Mouse (Mus musculus): ENCODE measurements around the gene Luc7l2. TPM values are rescaled to one million over a fixed set of nuclear protein-coding genes. Genes with fewer than 3 reads are reported as not detected.

Gene Luc7l2
- polyA plus RNA-seq, 1 experiment from 2014 or later, result 35.8 TPM

GRCm38 (mm10) chr6:38551989-38552635 is 978 bp downstream of the Luc7l2 start:
- peak overlapping the region; percentile 54 for H3K4me3 ChIP-seq (ENCODE audit: low read depth, low read length)
- peaks cover 19% of the 10 kb centered on the region for H3K4me1 ChIP-seq (ENCODE audit: control insufficient read depth, insufficient read depth, low read length)
- no peaks in the 10 kb centered on the region for H3K36me3 ChIP-seq (ENCODE audit: control insufficient read depth, insufficient read depth, low read length)
- peak overlapping the region; percentile 99 for H3K27ac ChIP-seq (ENCODE audit: low read length)
- no peaks in the 10 kb centered on the region for H3K27me3 ChIP-seq (ENCODE audit: control insufficient read depth, insufficient read depth, low read depth, low read length)
- ATAC-seq, result peak; percentile 95
- H3K9me3 ChIP-seq (replicated peaks; ENCODE audit: control insufficient read depth, low read length, poor library complexity, severe bottlenecking), result no peaks in the 10 kb centered on the region
- peak overlapping the region; percentile 85 for H3K9ac ChIP-seq (ENCODE audit: low read depth, low read length)
- under 1% methylated on average over 26 of the region's 32 CpGs for WGBS
- peak overlapping the region; percentile 64 for H3K4me2 ChIP-seq (ENCODE audit: low read length)

GRCm38 (mm10) chr6:38552636-38553000 is 1.5 kb downstream of the Luc7l2 start:
- Histone ChIP-seq H3K27ac (ENCODE audit: low read length) (no peak overlapping the region), H3K9ac (ENCODE audit: low read depth, low read length) (no peak overlapping the region), H3K4me2 (ENCODE audit: low read length) (peak overlapping the region; percentile 64), H3K27me3 (ENCODE audit: control insufficient read depth, insufficient read depth, low read depth, low read length) (no peaks in the 10 kb centered on the region), H3K4me3 (ENCODE audit: low read depth, low read length) (peak overlapping the region; percentile 54), H3K36me3 (ENCODE audit: control insufficient read depth, insufficient read depth, low read length) (no peaks in the 10 kb centered on the region), H3K9me3 (replicated peaks; ENCODE audit: control insufficient read depth, low read length, poor library complexity, severe bottlenecking) (no peaks in the 10 kb centered on the region), H3K4me1 (ENCODE audit: control insufficient read depth, insufficient read depth, low read length) (peaks cover 19% of the 10 kb centered on the region)
- ATAC-seq, result no peak
- 22% methylated on average over 5 of the region's 5 CpGs for WGBS

GRCm38 (mm10) chr6:38576096-38576495 is 25.0 kb downstream of the Luc7l2 start:
- H3K9me3 ChIP-seq (replicated peaks; ENCODE audit: control insufficient read depth, low read length, poor library complexity, severe bottlenecking), result no peaks in the 10 kb centered on the region
- no peak for ATAC-seq
- H3K27me3 ChIP-seq (ENCODE audit: control insufficient read depth, insufficient read depth, low read depth, low read length), result no peaks in the 10 kb centered on the region
- H3K4me1 ChIP-seq (ENCODE audit: control insufficient read depth, insufficient read depth, low read length), result no peaks in the 10 kb centered on the region
- H3K4me2 ChIP-seq (ENCODE audit: low read length), result no peak overlapping the region
- no peak overlapping the region for H3K9ac ChIP-seq (ENCODE audit: low read depth, low read length)
- H3K4me3 ChIP-seq (ENCODE audit: low read depth, low read length), result no peak overlapping the region
- H3K36me3 ChIP-seq (ENCODE audit: control insufficient read depth, insufficient read depth, low read length), result peaks cover 13% of the 10 kb centered on the region
- H3K27ac ChIP-seq (ENCODE audit: low read length), result no peak overlapping the region
- 84% methylated on average over 2 of the region's 2 CpGs for WGBS

GRCm38 (mm10) chr6:38580112-38580857 is 29.2 kb downstream of the Luc7l2 start:
- no peaks in the 10 kb centered on the region for H3K9me3 ChIP-seq (replicated peaks; ENCODE audit: control insufficient read depth, low read length, poor library complexity, severe bottlenecking)
- H3K4me3 ChIP-seq (ENCODE audit: low read depth, low read length), result no peak overlapping the region
- no peaks in the 10 kb centered on the region for H3K4me1 ChIP-seq (ENCODE audit: control insufficient read depth, insufficient read depth, low read length)
- H3K27me3 ChIP-seq (ENCODE audit: control insufficient read depth, insufficient read depth, low read depth, low read length), result no peaks in the 10 kb centered on the region
- H3K4me2 ChIP-seq (ENCODE audit: low read length), result no peak overlapping the region
- no peak for ATAC-seq
- H3K9ac ChIP-seq (ENCODE audit: low read depth, low read length), result no peak overlapping the region
- WGBS, result 97% methylated on average over 3 of the region's 3 CpGs
- H3K36me3 ChIP-seq (ENCODE audit: control insufficient read depth, insufficient read depth, low read length), result peaks cover 8% of the 10 kb centered on the region
- no peak overlapping the region for H3K27ac ChIP-seq (ENCODE audit: low read length)

- Histone ChIP-seq H3K9ac (ENCODE audit: low read depth, low read length) (no peak overlapping the region), H3K27me3 (ENCODE audit: control insufficient read depth, insufficient read depth, low read depth, low read length) (no peaks in the 10 kb centered on the region), H3K36me3 (ENCODE audit: control insufficient read depth, insufficient read depth, low read length) (peaks cover 13% of the 10 kb centered on the region), H3K4me1 (ENCODE audit: control insufficient read depth, insufficient read depth, low read length) (no peaks in the 10 kb centered on the region), H3K9me3 (replicated peaks; ENCODE audit: control insufficient read depth, low read length, poor library complexity, severe bottlenecking) (no peaks in the 10 kb centered on the region), H3K4me3 (ENCODE audit: low read depth, low read length) (no peak overlapping the region), H3K27ac (ENCODE audit: low read length) (no peak overlapping the region), H3K4me2 (ENCODE audit: low read length) (no peak overlapping the region)
- 90% methylated on average over 3 of the region's 3 CpGs for WGBS
- no peak for ATAC-seq
Measured at GRCm38 (mm10) chr6:38581711-38582110, 30.6 kb downstream of the Luc7l2 start.

- H3K27me3 ChIP-seq (ENCODE audit: control insufficient read depth, insufficient read depth, low read depth, low read length), result no peaks in the 10 kb centered on the region
- peaks cover 21% of the 10 kb centered on the region for H3K36me3 ChIP-seq (ENCODE audit: control insufficient read depth, insufficient read depth, low read length)
- no peaks in the 10 kb centered on the region for H3K4me1 ChIP-seq (ENCODE audit: control insufficient read depth, insufficient read depth, low read length)
- H3K9me3 ChIP-seq (replicated peaks; ENCODE audit: control insufficient read depth, low read length, poor library complexity, severe bottlenecking), result no peaks in the 10 kb centered on the region
- H3K4me3 ChIP-seq (ENCODE audit: low read depth, low read length), result no peak overlapping the region
- no peak overlapping the region for H3K9ac ChIP-seq (ENCODE audit: low read depth, low read length)
- H3K4me2 ChIP-seq (ENCODE audit: low read length), result no peak overlapping the region
- H3K27ac ChIP-seq (ENCODE audit: low read length), result no peak overlapping the region
- ATAC-seq, result no peak
- WGBS, result 94% methylated on average over 4 of the region's 4 CpGs
Measured at GRCm38 (mm10) chr6:38597481-38597880, 46.3 kb downstream of the Luc7l2 start.

- Histone ChIP-seq H3K4me1 (ENCODE audit: control insufficient read depth, insufficient read depth, low read length) (no peaks in the 10 kb centered on the region), H3K27ac (ENCODE audit: low read length) (no peak overlapping the region), H3K36me3 (ENCODE audit: control insufficient read depth, insufficient read depth, low read length) (peaks cover 8% of the 10 kb centered on the region), H3K9me3 (replicated peaks; ENCODE audit: control insufficient read depth, low read length, poor library complexity, severe bottlenecking) (no peaks in the 10 kb centered on the region), H3K27me3 (ENCODE audit: control insufficient read depth, insufficient read depth, low read depth, low read length) (no peaks in the 10 kb centered on the region), H3K9ac (ENCODE audit: low read depth, low read length) (no peak overlapping the region), H3K4me3 (ENCODE audit: low read depth, low read length) (no peak overlapping the region), H3K4me2 (ENCODE audit: low read length) (no peak overlapping the region)
- WGBS, result 89% methylated on average over 2 of the region's 2 CpGs
- ATAC-seq, result no peak
Measured at GRCm38 (mm10) chr6:38609892-38610291, 58.8 kb downstream of the Luc7l2 start.

GRCm38 (mm10) chr6:38622406-38622805 is 71.3 kb downstream of the Luc7l2 start:
- Histone ChIP-seq H3K4me3 (ENCODE audit: low read depth, low read length) (no peak overlapping the region), H3K27ac (ENCODE audit: low read length) (no peak overlapping the region), H3K4me2 (ENCODE audit: low read length) (no peak overlapping the region), H3K27me3 (ENCODE audit: control insufficient read depth, insufficient read depth, low read depth, low read length) (no peaks in the 10 kb centered on the region), H3K36me3 (ENCODE audit: control insufficient read depth, insufficient read depth, low read length) (peaks cover 15% of the 10 kb centered on the region), H3K4me1 (ENCODE audit: control insufficient read depth, insufficient read depth, low read length) (no peaks in the 10 kb centered on the region), H3K9me3 (replicated peaks; ENCODE audit: control insufficient read depth, low read length, poor library complexity, severe bottlenecking) (peaks cover 11% of the 10 kb centered on the region; the same call in 1 of the 2 replicates), H3K9ac (ENCODE audit: low read depth, low read length) (no peak overlapping the region)
- 89% methylated on average over 1 of the region's 1 CpGs for WGBS
- ATAC-seq, result no peak

GRCm38 (mm10) chr6:38623457-38623856 is 72.3 kb downstream of the Luc7l2 start:
- Histone ChIP-seq H3K9me3 (replicated peaks; ENCODE audit: control insufficient read depth, low read length, poor library complexity, severe bottlenecking) (peaks cover 2% of the 10 kb centered on the region; the same call in 1 of the 2 replicates), H3K27me3 (ENCODE audit: control insufficient read depth, insufficient read depth, low read depth, low read length) (no peaks in the 10 kb centered on the region), H3K4me2 (ENCODE audit: low read length) (no peak overlapping the region), H3K4me3 (ENCODE audit: low read depth, low read length) (no peak overlapping the region), H3K4me1 (ENCODE audit: control insufficient read depth, insufficient read depth, low read length) (no peaks in the 10 kb centered on the region), H3K27ac (ENCODE audit: low read length) (no peak overlapping the region), H3K36me3 (ENCODE audit: control insufficient read depth, insufficient read depth, low read length) (peaks cover 5% of the 10 kb centered on the region), H3K9ac (ENCODE audit: low read depth, low read length) (no peak overlapping the region)
- no peak for ATAC-seq
- WGBS, result 88% methylated on average over 2 of the region's 2 CpGs

Data from midbrain, embryonic 16.5 days (tissue).